Mouse (Mus musculus): ENCODE data around the gene Gm20503.
A peak's percentile ranks its signal among the peaks of the same experiment; 100 is the strongest.

Gm20503 gene

GRCm38 (mm10) chr4:59007974-59008373 is 5.0 kb downstream of the Gm20503 start:
- DNase-seq: no peak

GRCm38 (mm10) chr4:59009186-59009585 is 6.2 kb downstream of the Gm20503 start:
- DNase-seq: no peak

- DNase-seq: no peak
Measured at GRCm38 (mm10) chr4:59009696-59010095, 6.7 kb downstream of the Gm20503 start.

- no peak for DNase-seq
Measured at GRCm38 (mm10) chr4:59011446-59011845, 8.4 kb downstream of the Gm20503 start.

GRCm38 (mm10) chr4:59015181-59015580 is 12.2 kb downstream of the Gm20503 start:
- DNase-seq: no peak

GRCm38 (mm10) chr4:59016922-59017321 is 13.9 kb downstream of the Gm20503 start:
- no peak for DNase-seq

- peak; percentile 24 to 36 for DNase-seq
Measured at GRCm38 (mm10) chr4:59034325-59034917, 31.4 kb downstream of the Gm20503 start.

- peak; percentile 72 to 77 for DNase-seq
Measured at GRCm38 (mm10) chr4:59034918-59035785, 32.1 kb downstream of the Gm20503 start, which contains the start of gene Gng10. Gng10 (plus strand) TSS chr4:59035088.

GRCm38 (mm10) chr4:59035786-59036350 is 32.9 kb downstream of the Gm20503 start:
- peak; percentile 10 to 25 for DNase-seq

GRCm38 (mm10) chr4:59036490-59037127 is 33.6 kb downstream of the Gm20503 start:
- peak; percentile 74 to 81 for DNase-seq

GRCm38 (mm10) chr4:59037525-59037924 is 34.5 kb downstream of the Gm20503 start:
- no peak for DNase-seq

- no peak for DNase-seq
Measured at GRCm38 (mm10) chr4:59040397-59041287, 37.6 kb downstream of the Gm20503 start.

GRCm38 (mm10) chr4:59043074-59043473 is 40.1 kb downstream of the Gm20503 start:
- DNase-seq: no peak

- no peak for DNase-seq
Measured at GRCm38 (mm10) chr4:59043891-59044290, 40.9 kb downstream of the Gm20503 start.

- DNase-seq: no peak
Measured at GRCm38 (mm10) chr4:59047222-59047621, 44.2 kb downstream of the Gm20503 start.

- DNase-seq: no peak
Measured at GRCm38 (mm10) chr4:59051081-59051480, 48.1 kb downstream of the Gm20503 start.

GRCm38 (mm10) chr4:59057929-59058328 is 54.9 kb downstream of the Gm20503 start:
- no peak for DNase-seq

- DNase-seq: no peak
Measured at GRCm38 (mm10) chr4:59062526-59062925, 59.5 kb downstream of the Gm20503 start.

- no peak for DNase-seq
Measured at GRCm38 (mm10) chr4:59069276-59069675, 66.3 kb downstream of the Gm20503 start.

- no peak for DNase-seq
Measured at GRCm38 (mm10) chr4:59083430-59083829, 80.4 kb downstream of the Gm20503 start.

GRCm38 (mm10) chr4:59089391-59089790 is 86.4 kb downstream of the Gm20503 start:
- no peak for DNase-seq
